Mouse (Mus musculus): Measurements from ENCODE around the gene Cept1. TPM values are rescaled to one million over a fixed set of nuclear protein-coding genes. Genes with fewer than 3 reads are reported as not detected.

Gene Cept1
- total RNA-seq, 2 experiments from 2014 or later = 18.8 to 23.6 TPM

Other genes with a start within 250 kb of the Cept1 start
- gene Chil6, start 141.6 kb downstream of the Cept1 start, total RNA-seq (2021) = not detected
- gene Dennd2d, start 65.4 kb downstream of the Cept1 start, total RNA-seq (2021) = under 1 TPM; 0.18 to 0.31 TPM
- gene Dram2, start within 50 bp of the Cept1 start, total RNA-seq (2021) = 10 to 100 TPM; 64.0 to 68.6 TPM
- gene Lrif1, start 137.2 kb upstream of the Cept1 start, total RNA-seq (2021) = 1 to 10 TPM; 7.1 to 9.1 TPM
- 1 to 10 TPM; 2.6 to 4.1 TPM for gene Cd53, start 242.3 kb upstream of the Cept1 start, total RNA-seq (2021)